Mouse (Mus musculus) thymus, adult 2 months (tissue): ENCODE measurements at regions not wholly inside any gene's neighbourhood (a gene's known extent, or its start where the extent isn't known, plus 50 kb on each side); places are given as distances from the start of the nearest gene placed in this dataset.

ENCODE experiments used
- CTCF ChIP-seq: fragments of 200-500 bp; IDR thresholded peaks from 2 replicates; pipeline ENCODE4 v1.5.1; 2012; ENCODE audit warnings: mild to moderate bottlenecking, control low read depth, low read length, moderate library complexity, borderline replicate concordance; ENCODE audit not compliant: control insufficient read depth, poor library complexity, insufficient read depth; ENCODE audit errors: extremely low read depth
- POLR2A ChIP-seq: fragments of 200-500 bp; IDR thresholded peaks from 2 replicates; pipeline ENCODE4 v1.6.1; 2012; ENCODE audit warnings: mild to moderate bottlenecking, low read length, control low read depth, moderate library complexity; ENCODE audit not compliant: control insufficient read depth, poor library complexity, insufficient read depth; ENCODE audit errors: extremely low read depth

DNA sequence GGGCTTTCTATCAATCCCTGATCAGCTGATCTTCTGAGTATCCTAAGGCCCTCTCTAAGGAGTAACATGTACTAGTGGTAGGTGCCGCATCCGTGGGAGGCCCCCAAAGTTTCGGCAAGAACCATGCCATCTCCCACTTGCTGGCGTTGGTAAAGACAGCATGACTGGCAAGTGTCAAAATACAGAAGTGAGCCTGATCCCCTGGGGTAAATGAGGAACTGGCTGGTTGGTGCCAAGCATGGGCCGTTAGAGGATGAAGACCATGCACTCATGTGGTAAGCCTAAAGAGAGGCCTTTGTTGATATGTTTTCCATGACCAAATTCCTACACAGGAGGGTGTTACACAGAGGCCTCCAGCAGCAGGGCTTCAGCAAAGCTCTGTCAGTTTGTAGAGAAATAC is 161.9 kb upstream of the Irf2bp2 start:
- TF ChIP-seq CTCF = no peak
- no peak for TF ChIP-seq POLR2A
